Mouse (Mus musculus): Measurements from ENCODE around the gene Ica1. TPM values are rescaled to one million over a fixed set of nuclear protein-coding genes. Genes with fewer than 3 reads are reported as not detected.

The Ica1 gene
- total and polyA plus RNA-seq, 3 experiments, result 0.36 TPM; not detected in 2

- TF ChIP-seq CHD1 (IDR thresholded peaks at IDR 0.05; ENCODE audit: low read depth, low read length), result no peak
Observed at GRCm38 (mm10) chr6:8663092-8663740, 115.1 kb downstream of the Ica1 start (continued).

DNA sequence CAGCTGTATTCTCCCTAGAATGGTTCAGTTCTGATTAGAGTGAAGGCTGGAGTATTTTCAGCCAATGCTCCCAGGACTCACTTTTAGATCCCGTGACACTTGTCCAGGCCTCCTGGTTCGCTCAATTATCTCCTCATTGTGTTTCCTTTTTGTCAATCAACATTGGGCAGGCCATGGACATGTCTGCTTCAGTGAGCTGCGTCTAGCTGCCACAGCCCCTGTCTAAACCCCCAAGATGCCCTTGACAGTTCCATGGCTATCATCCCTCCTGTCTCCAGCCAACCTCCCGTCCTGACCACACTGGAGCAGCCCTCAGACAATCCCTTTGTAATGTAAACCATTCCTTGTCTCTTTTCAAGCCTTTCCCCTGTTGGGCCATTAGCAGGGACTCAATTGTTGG is 116.9 kb downstream of the Ica1 start:
- TF ChIP-seq POLR2A (IDR thresholded peaks at IDR 0.05; ENCODE audit: control insufficient read depth in 1 of 2, insufficient read depth in 1 of 2, low read depth in 1 of 2, low read length in 2 of 2, poor library complexity in 1 of 2) (no peak), GATA1 (IDR thresholded peaks at IDR 0.05; ENCODE audit: low read depth, low read length) (no peak), BHLHE40 (IDR thresholded peaks at IDR 0.05; ENCODE audit: borderline replicate concordance, low read depth, low read length) (no peak), ETS1 (IDR thresholded peaks at IDR 0.05; ENCODE audit: low read depth, low read length) (no peak), CTCF (IDR thresholded peaks at IDR 0.05 in 2 of 3, conservative IDR thresholded peaks at IDR 0.05 in 1 of 3; ENCODE audit: control insufficient read depth in 1 of 3, insufficient read depth in 1 of 3, low read depth in 2 of 3, low read length in 3 of 3, poor library complexity in 1 of 3, severe bottlenecking in 1 of 3) (no peak), UBTF (IDR thresholded peaks at IDR 0.05; ENCODE audit: borderline replicate concordance, insufficient read depth, low read depth, low read length) (no peak), HCFC1 (IDR thresholded peaks at IDR 0.05; ENCODE audit: low read depth, low read length) (no peak), POLR2AphosphoS2 (IDR thresholded peaks at IDR 0.05; ENCODE audit: low read length) (no peak), RCOR1 (IDR thresholded peaks at IDR 0.05; ENCODE audit: low read depth, low read length) (no peak), MAFK (IDR thresholded peaks at IDR 0.05; ENCODE audit: borderline replicate concordance, low read depth, low read length) (no peak), MYB (IDR thresholded peaks at IDR 0.05; ENCODE audit: low read depth, low read length) (no peak), ZC3H11A (IDR thresholded peaks at IDR 0.05; ENCODE audit: low read depth, low read length) (no peak), ZNF384 (IDR thresholded peaks at IDR 0.05; ENCODE audit: low read depth, low read length) (no peak)
- no peaks in the 10 kb centered on the region for H3K9me3 ChIP-seq (replicated peaks; ENCODE audit: insufficient read depth, low read length)
- no peaks in the 10 kb centered on the region for H3K36me3 ChIP-seq (ENCODE audit: control insufficient read depth in 1 of 2, insufficient read depth in 2 of 2, low read length in 2 of 2)
- H3K9ac ChIP-seq (ENCODE audit: control insufficient read depth, low read depth, low read length, poor library complexity, severe bottlenecking), result no peak overlapping the region
- no peaks in the 10 kb centered on the region for H3K4me1 ChIP-seq (ENCODE audit: control insufficient read depth in 1 of 2, insufficient read depth in 2 of 2, low read length in 2 of 2)
- no peak overlapping the region for H3K27ac ChIP-seq (ENCODE audit: control insufficient read depth, low read depth, low read length)
- no peaks in the 10 kb centered on the region for H3K79me2 ChIP-seq (ENCODE audit: control insufficient read depth, insufficient read depth, low read length, poor library complexity)
- no peaks in the 10 kb centered on the region; a peak in 4 of 4 replicates for H3K27me3 ChIP-seq (ENCODE audit: control insufficient read depth in 1 of 2, insufficient read depth in 2 of 2, low read length in 2 of 2)
- H3K4me3 ChIP-seq (ENCODE audit: control insufficient read depth in 1 of 2, insufficient read depth in 1 of 2, low read depth in 2 of 2, low read length in 2 of 2), result no peak overlapping the region
- no peak for DNase-seq (ENCODE audit: low read depth, low spot score)

- no peak overlapping the region for H3K4me3 ChIP-seq (ENCODE audit: control insufficient read depth in 1 of 2, insufficient read depth in 1 of 2, low read depth in 2 of 2, low read length in 2 of 2)
- H3K27ac ChIP-seq (ENCODE audit: control insufficient read depth, low read depth, low read length), result no peak overlapping the region
- no peaks in the 10 kb centered on the region for H3K36me3 ChIP-seq (ENCODE audit: control insufficient read depth in 1 of 2, insufficient read depth in 2 of 2, low read length in 2 of 2)
- H3K9me3 ChIP-seq (replicated peaks; ENCODE audit: insufficient read depth, low read length), result no peaks in the 10 kb centered on the region
- TF ChIP-seq POLR2AphosphoS2 (IDR thresholded peaks at IDR 0.05; ENCODE audit: low read length), result no peak
- no peak for TF ChIP-seq E2F4 (IDR thresholded peaks at IDR 0.05; ENCODE audit: borderline replicate concordance, low read depth, low read length)
- TF ChIP-seq TAL1 (IDR thresholded peaks at IDR 0.05; ENCODE audit: low read length), result no peak
- no peak for TF ChIP-seq SMC3 (IDR thresholded peaks at IDR 0.05; ENCODE audit: low read depth, low read length)
- TF ChIP-seq ZNF384 (IDR thresholded peaks at IDR 0.05; ENCODE audit: low read depth, low read length), result no peak
- no peak for TF ChIP-seq CTCF (IDR thresholded peaks at IDR 0.05 in 2 of 3, conservative IDR thresholded peaks at IDR 0.05 in 1 of 3; ENCODE audit: control insufficient read depth in 1 of 3, insufficient read depth in 1 of 3, low read depth in 2 of 3, low read length in 3 of 3, poor library complexity in 1 of 3, severe bottlenecking in 1 of 3)
- no peak for TF ChIP-seq ZKSCAN1 (IDR thresholded peaks at IDR 0.05; ENCODE audit: low read depth, low read length)
- no peak for TF ChIP-seq MXI1 (IDR thresholded peaks at IDR 0.05; ENCODE audit: low read depth, low read length)
- no peak for TF ChIP-seq ETS1 (IDR thresholded peaks at IDR 0.05; ENCODE audit: low read depth, low read length)
- TF ChIP-seq RAD21 (IDR thresholded peaks at IDR 0.05; ENCODE audit: low read depth, low read length), result no peak
- TF ChIP-seq CHD1 (IDR thresholded peaks at IDR 0.05; ENCODE audit: low read depth, low read length), result no peak
- no peak for TF ChIP-seq TCF12 (IDR thresholded peaks at IDR 0.05; ENCODE audit: low read depth, low read length)
- TF ChIP-seq MYB (IDR thresholded peaks at IDR 0.05; ENCODE audit: low read depth, low read length), result no peak
- no peak for TF ChIP-seq UBTF (IDR thresholded peaks at IDR 0.05; ENCODE audit: borderline replicate concordance, insufficient read depth, low read depth, low read length)
- TF ChIP-seq USF2 (IDR thresholded peaks at IDR 0.05; ENCODE audit: borderline replicate concordance in 1 of 2, insufficient read depth in 1 of 2, low read depth in 1 of 2, low read length in 2 of 2), result no peak
- TF ChIP-seq JUND (IDR thresholded peaks at IDR 0.05; ENCODE audit: low read depth, low read length), result no peak
- no peak for TF ChIP-seq TBP (IDR thresholded peaks at IDR 0.05; ENCODE audit: low read depth, low read length)
- no peak for TF ChIP-seq GABPA (IDR thresholded peaks at IDR 0.05; ENCODE audit: low read depth, low read length)
- TF ChIP-seq MAFK (IDR thresholded peaks at IDR 0.05; ENCODE audit: borderline replicate concordance, low read depth, low read length), result no peak
- H3K4me1 ChIP-seq (ENCODE audit: control insufficient read depth in 1 of 2, insufficient read depth in 2 of 2, low read length in 2 of 2), result no peaks in the 10 kb centered on the region
- H3K9ac ChIP-seq (ENCODE audit: control insufficient read depth, low read depth, low read length, poor library complexity, severe bottlenecking), result no peak overlapping the region
- no peak for DNase-seq (ENCODE audit: low read depth, low spot score)
- H3K79me2 ChIP-seq (ENCODE audit: control insufficient read depth, insufficient read depth, low read length, poor library complexity), result no peaks in the 10 kb centered on the region
- H3K27me3 ChIP-seq (ENCODE audit: control insufficient read depth in 1 of 2, insufficient read depth in 2 of 2, low read length in 2 of 2), result no peaks in the 10 kb centered on the region; a peak in 4 of 4 replicates
Observed at GRCm38 (mm10) chr6:8660076-8660475, 118.2 kb downstream of the Ica1 start.
